Mouse (Mus musculus) bone marrow, adult 2 months (tissue): ENCODE data around the gene Acer3.

ENCODE experiments used
- CTCF ChIP-seq: fragments of 200-500 bp; IDR thresholded peaks from 2 replicates; pipeline ENCODE4 v1.5.1; 2011; ENCODE audit warnings: low read length, control low read depth; ENCODE audit not compliant: control insufficient read depth, insufficient read depth
- POLR2A ChIP-seq: fragments of 200-500 bp; IDR thresholded peaks from 2 replicates; pipeline ENCODE4 v1.6.1; 2011; ENCODE audit warnings: low read depth, mild to moderate bottlenecking, control low read depth, low read length, borderline replicate concordance; ENCODE audit not compliant: control insufficient read depth

- no peak for TF ChIP-seq CTCF
- no peak for TF ChIP-seq POLR2A
Measured at GRCm38 (mm10) chr7:98349821-98350220, 28.8 kb upstream of the Acer3 start.
